Mouse (Mus musculus) hematopoietic stem cell, adult 5-6 weeks (primary cell): Measurements from ENCODE around the gene Erv3. TPM values are rescaled to one million over a fixed set of nuclear protein-coding genes. Genes with fewer than 3 reads are reported as not detected.
A peak's percentile ranks its signal among the peaks of the same experiment; 100 is the strongest.

Experiments
- ATAC-seq, 2 experiments: fragments of 125-278 bp in 1 of 2; replicated peaks in 1 of 2; 2 replicates each; pipeline ENCODE4 v1.8.0; 2016 to 2017; ENCODE audit warnings: inconsistent platforms in 2 of 2, mild to moderate bottlenecking in 2 of 2, moderate number of reproducible peaks in 2 of 2, low read depth in 1 of 2, moderate TSS enrichment in 1 of 2; ENCODE audit not compliant: low FRiP score in 2 of 2, poor library complexity in 2 of 2, severe bottlenecking in 2 of 2, insufficient read depth in 1 of 2, low TSS enrichment in 1 of 2
- total RNA-seq: library from RNA; stranded (forward); fragments of 172-1452, 232-1000 nt; gene quantifications from 2 replicates; pipeline ENCODE4 v1.2.3, GENCODE M21; 2017

The Erv3 gene
- total RNA-seq, 1 experiment from 2014 or later, result not detected

DNA sequence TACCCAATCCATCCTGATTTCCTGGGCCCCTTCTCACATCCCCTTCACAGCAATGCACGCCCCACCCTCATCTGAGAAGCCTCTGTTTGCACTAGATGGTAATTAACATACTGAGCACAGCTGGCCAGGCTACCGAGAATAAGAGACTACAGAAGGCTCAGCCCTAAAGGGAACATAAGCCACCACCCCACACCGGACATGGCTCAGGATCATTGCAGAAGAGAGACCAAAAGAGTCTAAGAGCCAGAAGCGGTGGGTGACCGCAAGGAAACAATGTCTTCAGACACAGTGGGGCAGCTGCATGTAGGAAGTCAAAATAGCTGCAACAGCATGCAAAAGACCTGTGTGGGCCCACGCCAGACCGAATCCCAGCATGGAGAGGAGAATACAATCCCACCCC is 50.7 kb downstream of the Erv3 start:
- ATAC-seq, result peak; percentile 54 to 64

DNA sequence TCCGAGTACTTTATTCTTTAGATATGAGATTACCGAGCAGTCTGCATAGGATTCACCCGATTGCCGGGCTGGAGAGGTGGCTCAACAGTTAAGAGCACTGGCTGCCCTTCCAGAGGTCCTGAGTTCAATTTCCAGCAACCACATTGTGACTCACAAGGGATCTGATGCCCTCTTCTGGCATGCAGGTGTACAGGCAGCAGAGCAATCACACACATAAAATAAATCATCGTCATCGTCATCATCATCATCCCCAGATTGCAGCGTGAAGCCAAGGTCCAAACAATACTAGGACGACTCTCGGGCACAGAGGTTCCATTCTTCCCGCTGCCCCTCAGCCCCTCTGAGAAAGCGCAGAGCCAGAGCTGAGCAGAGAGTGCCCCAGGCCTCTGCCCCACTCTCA is 51.9 kb downstream of the Erv3 start:
- no peak for ATAC-seq

DNA sequence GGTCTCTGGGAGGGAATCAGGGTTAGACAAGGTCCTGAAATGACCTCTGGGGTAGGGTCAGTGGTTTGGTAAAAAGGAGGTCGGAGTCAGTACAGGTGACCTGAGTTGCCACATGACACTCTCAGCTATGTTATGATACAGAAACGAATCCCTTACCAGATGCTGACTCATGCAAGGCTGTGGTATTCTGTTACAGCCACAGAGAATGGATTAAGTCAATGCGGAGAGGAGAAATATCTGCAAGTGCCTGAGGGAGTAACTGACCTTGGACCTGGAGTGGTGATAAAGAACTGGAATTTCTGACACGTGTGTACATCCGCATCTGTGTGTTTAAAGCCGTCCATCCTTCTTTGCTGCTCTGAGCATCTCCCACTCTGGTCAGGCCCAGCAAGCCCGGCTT is 52.7 kb downstream of the Erv3 start:
- ATAC-seq, result peak in 1 of 2 experiments; percentile 34; a peak in 1 of 4 replicates

DNA sequence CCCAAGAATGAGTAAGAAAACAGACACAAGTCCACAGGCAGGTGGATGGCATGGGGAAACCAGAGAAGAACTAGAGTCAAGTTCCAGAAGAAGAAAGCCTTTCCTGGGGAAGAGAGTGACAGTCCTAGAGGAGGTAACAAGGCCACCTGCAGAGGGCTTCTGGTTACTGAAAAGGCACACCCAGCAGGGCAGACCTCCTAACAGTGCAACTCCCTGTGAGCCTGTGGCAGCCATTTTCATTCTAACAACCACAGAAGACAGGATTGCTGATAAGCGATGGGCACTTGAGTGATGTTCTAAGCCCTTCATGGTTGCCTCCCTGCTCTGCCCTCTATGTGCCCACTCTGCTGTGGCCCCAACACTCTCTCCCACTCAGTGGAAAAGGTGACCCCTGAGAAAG is 54.2 kb downstream of the Erv3 start:
- no peak for ATAC-seq

DNA sequence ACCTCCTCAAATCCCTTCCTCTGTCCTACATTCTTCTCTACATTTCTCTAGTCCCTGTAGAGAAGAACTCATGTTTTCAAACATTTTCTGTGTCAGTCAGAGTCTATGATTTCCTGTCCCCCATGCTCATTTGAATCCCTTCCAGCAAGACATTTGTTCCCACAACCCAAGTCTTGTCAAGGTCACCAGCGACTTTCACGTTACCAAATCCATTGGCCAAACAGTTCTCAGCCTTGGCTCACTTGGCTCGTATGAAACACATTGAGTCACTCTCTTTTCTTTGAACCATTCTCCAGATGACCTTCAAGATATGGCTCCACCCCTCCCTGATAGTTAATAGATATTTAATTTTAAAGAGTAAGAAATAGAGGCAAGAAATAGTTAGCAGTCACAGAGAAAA is 55.7 kb downstream of the Erv3 start:
- ATAC-seq, result no peak

Other genes starting within 250 kb of the Erv3 start
- 7.6 and 24.3 TPM in 2 replicates for gene Prnp, start 50.2 kb upstream of the Erv3 start, total RNA-seq
- gene Prn, start 50.2 kb upstream of the Erv3 start, total RNA-seq, result not detected in 2 replicates
- gene Prnd, start 91.1 kb upstream of the Erv3 start, total RNA-seq, result not detected in 2 replicates
- 103 and 130 TPM in 2 replicates for gene Rassf2, start 170.5 kb upstream of the Erv3 start, total RNA-seq